Comparison of ENCODE assay signal across 8 mouse cellular contexts in the genomic region with DNA sequence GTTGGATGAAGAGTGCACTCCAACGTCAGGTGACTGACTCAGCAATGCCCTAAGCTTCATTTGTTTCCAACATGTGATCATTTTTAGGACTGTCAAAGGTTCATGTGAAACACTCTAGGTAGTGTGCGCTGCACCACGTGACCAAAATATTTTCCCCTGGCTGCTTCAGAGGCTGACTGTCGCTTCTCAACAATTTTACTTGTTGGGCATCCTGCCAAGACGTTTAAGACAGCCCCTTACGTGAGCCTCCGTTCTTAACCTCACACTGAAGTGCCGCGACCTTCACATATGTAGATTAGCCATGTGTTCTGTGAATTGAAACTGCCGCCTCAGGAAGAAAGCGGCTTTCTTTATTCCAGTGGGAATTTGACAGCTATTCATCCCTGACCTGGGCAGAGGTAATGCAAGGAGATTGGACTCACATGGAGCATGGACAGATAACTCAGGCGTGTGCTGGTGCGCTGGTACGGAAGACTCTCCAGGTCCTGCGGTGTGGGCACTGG. TPM values are rescaled to one million over a fixed set of nuclear protein-coding genes. Genes with fewer than 3 reads are reported as not detected.
DNase-seq lines count a peak whose midpoint lies in the region; ATAC-seq and TF ChIP-seq lines count a peak whose summit lies in the region.

No protein-coding gene starts in this region.

- H3K4me2 ChIP-seq in hindbrain, embryonic 16.5 days (ENCODE audit: low read length): peak overlapping the region; percentile 35
- H3K4me2 ChIP-seq in lung, embryonic 14.5 days: peak overlapping the region; percentile 39
- H3K4me2 ChIP-seq in neural tube, embryonic 15.5 days: peak overlapping the region; percentile 46

- no peak overlapping the region for H3K27ac ChIP-seq in hindbrain, embryonic 16.5 days (ENCODE audit: low read depth, low read length)
- H3K27ac ChIP-seq in lung, embryonic 14.5 days (ENCODE audit: low read depth): no peak overlapping the region
- no peak overlapping the region for H3K27ac ChIP-seq in neural tube, embryonic 15.5 days (replicated peaks)

- peaks cover 68% of the 10 kb centered on the region for H3K4me1 ChIP-seq in hindbrain, embryonic 16.5 days (ENCODE audit: control insufficient read depth, insufficient read depth, low read depth, low read length)
- H3K4me1 ChIP-seq in lung, embryonic 14.5 days (ENCODE audit: insufficient read depth): peaks cover 37% of the 10 kb centered on the region
- peaks cover 85% of the 10 kb centered on the region for H3K4me1 ChIP-seq in neural tube, embryonic 15.5 days

- no peaks in the 10 kb centered on the region for H3K36me3 ChIP-seq in hindbrain, embryonic 16.5 days (ENCODE audit: control insufficient read depth, insufficient read depth, low read length)
- H3K36me3 ChIP-seq in lung, embryonic 14.5 days (ENCODE audit: insufficient read depth): no peaks in the 10 kb centered on the region
- H3K36me3 ChIP-seq in neural tube, embryonic 15.5 days: no peaks in the 10 kb centered on the region

- no peak overlapping the region; the same call in 1 of the 2 replicates for H3K4me3 ChIP-seq in hindbrain, embryonic 16.5 days (ENCODE audit: low read length)
- no peak overlapping the region for H3K4me3 ChIP-seq in lung, embryonic 14.5 days (ENCODE audit: low read depth, low read length)
- H3K4me3 ChIP-seq in neural tube, embryonic 15.5 days (replicated peaks): no peak overlapping the region; the same call in 1 of the 2 replicates

- H3K9ac ChIP-seq in hindbrain, embryonic 16.5 days (ENCODE audit: low read depth, low read length): no peak overlapping the region
- H3K9ac ChIP-seq in lung, embryonic 14.5 days: no peak overlapping the region
- H3K9ac ChIP-seq in neural tube, embryonic 15.5 days (replicated peaks): no peak overlapping the region

- no peak for TF ChIP-seq CTCF in lung, embryonic 14.5 days (IDR thresholded peaks at IDR 0.05; ENCODE audit: low read depth)

- ATAC-seq in erythroid progenitor cell, adult 5-6 weeks (replicated peaks; ENCODE audit: low FRiP score, poor library complexity, severe bottlenecking): peak; percentile 27; the same call in 1 of the 2 replicates
- peak; percentile 25; the same call in 1 of the 2 replicates for ATAC-seq in hindbrain, embryonic 16.5 days
- ATAC-seq in lung, embryonic 14.5 days (ENCODE audit: insufficient read depth): peak; percentile 55; the same call in 1 of the 2 replicates
- 0 out of 2 replicates have a peak, but pooled peaks have one; percentile 11 for ATAC-seq in neural tube, embryonic 15.5 days (ENCODE audit: low FRiP score)

- H3K9me3 ChIP-seq in hindbrain, embryonic 16.5 days (ENCODE audit: control insufficient read depth, low read length): no peaks in the 10 kb centered on the region
- H3K9me3 ChIP-seq in lung, embryonic 14.5 days (ENCODE audit: low read depth, low read length): no peaks in the 10 kb centered on the region
- H3K9me3 ChIP-seq in neural tube, embryonic 15.5 days (replicated peaks): no peaks in the 10 kb centered on the region

- no peaks in the 10 kb centered on the region for H3K27me3 ChIP-seq in hindbrain, embryonic 16.5 days (replicated peaks; ENCODE audit: control insufficient read depth, insufficient read depth, low read length)
- no peaks in the 10 kb centered on the region for H3K27me3 ChIP-seq in lung, embryonic 14.5 days (ENCODE audit: insufficient read depth, low read length)
- no peaks in the 10 kb centered on the region for H3K27me3 ChIP-seq in neural tube, embryonic 15.5 days (replicated peaks)

- DNase-seq in adrenal gland, postnatal 36 days: peak; percentile 35 to 48
- DNase-seq in adrenal gland, postnatal 4 days (ENCODE audit: low spot score in 2 of 2): no peak
- DNase-seq in lung, embryonic 14.5 days: peak; percentile 81
- DNase-seq in urinary bladder, postnatal 25 days (ENCODE audit: low spot score): no peak
- DNase-seq in ovary, adult 18-20 months (ENCODE audit: low spot score): no peak

- WGBS in hindbrain, embryonic 16.5 days: 7% methylated on average over 15 of the region's 15 CpGs
- 16% methylated on average over 15 of the region's 15 CpGs for WGBS in lung, embryonic 14.5 days
- 4% methylated on average over 15 of the region's 15 CpGs for WGBS in neural tube, embryonic 15.5 days

RNA-seq across cellular contexts. Expression of a gene that starts 13.1 kb away (rescaled TPM):
- total RNA-seq in adrenal gland, postnatal 36 days (2021): 10 to 100 TPM; 58.6 to 65.2 TPM
- 100 to 1,000 TPM in 1 of 2 experiments, 10 to 100 TPM in 1; 92.8 to 107 TPM for total RNA-seq in adrenal gland, postnatal 4 days (2021)
- total RNA-seq in erythroid progenitor cell, adult 5-6 weeks (2015; ENCODE audit: low replicate concordance): 10.1 and 17.2 TPM in 2 replicates
- total RNA-seq in erythroid progenitor cell, adult 5-6 weeks (2017; ENCODE audit: low replicate concordance): 7.2 and 13.3 TPM in 2 replicates
- 9.6 and 12.5 TPM in 2 replicates for polyA plus RNA-seq in hindbrain, embryonic 16.5 days (2015; fragmentation: Nextera tagmentation; extraction: Ambion mirVana)
- 17.3 and 17.4 TPM in 2 replicates for polyA plus RNA-seq in lung, embryonic 14.5 days (2014; fragmentation: Nextera tagmentation; extraction: Ambion mirVana)
- polyA plus RNA-seq in neural tube, embryonic 15.5 days (2015; fragmentation: Nextera tagmentation; extraction: Ambion mirVana): 12.5 and 13.5 TPM in 2 replicates

Comparison
In these comparisons a context has a peak if more than half of its experiments do, and no peak if none do; other contexts are left out.
1. DNase-seq: peak in adrenal gland, postnatal 36 days (2 of 2) and lung, embryonic 14.5 days (single experiment); none in adrenal gland, postnatal 4 days (0 of 2), urinary bladder, postnatal 25 days (single experiment) and ovary, adult 18-20 months (single experiment).
2. Peak in every context shown above with its lines, with median percentiles within 50 percentile points of each other: ATAC-seq and H3K4me2 ChIP-seq.